Mouse (Mus musculus): ENCODE measurements at regions not wholly inside any gene's neighbourhood (a gene's known extent, or its start where the extent isn't known, plus 50 kb on each side); places are given as distances from the start of the nearest gene placed in this dataset.

DNA sequence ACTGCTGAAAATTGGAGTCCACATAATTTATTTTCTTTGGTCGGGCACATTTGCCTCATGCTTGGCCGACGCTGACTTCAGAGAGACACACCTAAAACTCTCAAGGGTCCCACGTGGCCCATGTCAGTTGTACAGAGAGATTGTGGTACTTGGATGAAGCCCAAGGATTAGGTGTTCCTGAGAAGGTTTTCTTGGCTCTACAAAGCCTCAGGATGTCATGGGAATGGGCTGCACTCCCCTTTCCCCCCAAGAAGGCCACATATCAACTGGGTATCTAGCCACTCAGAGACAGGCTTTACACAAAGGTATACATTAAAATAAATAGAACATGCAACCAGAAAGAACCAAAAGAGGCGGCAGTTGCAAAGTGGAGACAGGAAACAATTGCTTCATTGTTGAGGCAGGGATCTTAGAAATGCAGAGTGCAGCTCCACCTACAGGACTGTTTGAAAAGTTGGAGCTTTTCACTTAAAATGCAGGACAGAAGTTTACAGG is 1326.5 kb upstream of the Zeb2 start:
- Histone ChIP-seq H3K9me3 (ENCODE audit: control insufficient read depth, low read length) (no peaks in the 10 kb centered on the region), H3K4me3 (ENCODE audit: low read length) (no peak overlapping the region), H3K27me3 (replicated peaks; ENCODE audit: control insufficient read depth, insufficient read depth, low read length) (no peaks in the 10 kb centered on the region), H3K4me2 (ENCODE audit: low read length) (peak overlapping the region; percentile 33), H3K4me1 (ENCODE audit: control insufficient read depth, insufficient read depth, low read depth, low read length) (peaks cover 4% of the 10 kb centered on the region), H3K9ac (ENCODE audit: low read depth, low read length) (no peak overlapping the region), H3K27ac (ENCODE audit: low read depth, low read length) (0 out of 2 replicates have a peak overlapping the region, but pooled peaks have one; percentile 25), H3K36me3 (ENCODE audit: control insufficient read depth, insufficient read depth, low read length) (no peaks in the 10 kb centered on the region)
- ATAC-seq = peak; percentile 81
- WGBS = 20% methylated on average over 5 of the region's 5 CpGs

DNA sequence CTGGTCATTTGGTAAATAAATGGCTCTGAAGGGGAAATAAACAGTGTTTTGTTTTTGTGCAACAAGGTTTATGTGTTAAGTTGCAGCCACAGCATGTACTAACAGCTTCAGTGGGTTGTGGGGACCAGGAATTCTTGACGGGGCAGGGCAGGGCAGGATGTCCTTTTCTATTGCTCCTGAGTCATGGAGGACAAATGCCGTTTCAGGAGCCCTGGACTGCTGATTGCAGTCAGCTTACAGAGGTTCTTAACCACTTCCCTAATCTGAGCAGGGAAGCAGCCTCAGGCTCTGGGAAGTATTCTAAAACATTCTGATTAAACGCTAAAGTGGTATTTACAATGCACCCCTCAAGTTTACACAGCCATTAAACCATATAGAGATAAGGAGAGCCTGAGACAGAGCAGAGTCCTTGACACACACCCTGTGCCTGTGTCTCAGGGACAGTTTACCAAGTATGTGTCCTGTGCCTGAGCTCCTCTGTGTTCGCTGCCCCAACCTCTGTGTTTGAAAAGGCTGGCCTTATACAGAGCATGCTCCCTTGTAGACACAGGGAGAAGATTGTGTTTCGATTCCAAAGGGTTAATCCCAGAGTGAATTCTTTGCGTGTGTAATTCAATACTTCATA is 1326.0 kb upstream of the Zeb2 start:
- WGBS = 60% methylated on average over 6 of the region's 6 CpGs
- Histone ChIP-seq H3K4me2 (ENCODE audit: low read length) (peak overlapping the region; percentile 33), H3K9me3 (ENCODE audit: control insufficient read depth, low read length) (no peaks in the 10 kb centered on the region), H3K27ac (ENCODE audit: low read depth, low read length) (peak overlapping the region; percentile 23; the same call in 1 of the 2 replicates), H3K4me1 (ENCODE audit: control insufficient read depth, insufficient read depth, low read depth, low read length) (peaks cover 4% of the 10 kb centered on the region), H3K27me3 (replicated peaks; ENCODE audit: control insufficient read depth, insufficient read depth, low read length) (no peaks in the 10 kb centered on the region), H3K9ac (ENCODE audit: low read depth, low read length) (no peak overlapping the region), H3K4me3 (ENCODE audit: low read length) (no peak overlapping the region), H3K36me3 (ENCODE audit: control insufficient read depth, insufficient read depth, low read length) (no peaks in the 10 kb centered on the region)
- peak; percentile 58 for ATAC-seq

DNA sequence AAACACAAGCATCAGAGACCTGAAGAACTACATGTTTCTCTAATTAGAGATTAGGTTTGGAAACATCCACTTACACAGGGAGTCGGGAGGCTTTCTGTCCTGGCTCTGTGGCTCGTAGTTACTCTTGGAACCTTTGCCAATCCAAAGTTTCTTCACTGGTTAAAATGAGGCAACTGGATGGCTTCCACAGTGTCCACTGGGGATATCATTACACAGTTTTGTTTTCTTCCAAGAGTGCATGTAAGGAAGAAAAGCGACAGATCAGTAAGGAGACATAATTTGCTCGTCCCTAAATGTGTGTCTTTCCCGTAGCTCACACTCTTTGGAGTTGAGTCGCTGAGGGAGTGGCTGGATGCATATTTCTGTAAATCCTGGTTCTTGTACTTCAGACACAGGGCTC is 1325.4 kb upstream of the Zeb2 start:
- no peak for ATAC-seq
- Histone ChIP-seq H3K4me3 (ENCODE audit: low read length) (no peak overlapping the region), H3K27me3 (replicated peaks; ENCODE audit: control insufficient read depth, insufficient read depth, low read length) (no peaks in the 10 kb centered on the region), H3K4me1 (ENCODE audit: control insufficient read depth, insufficient read depth, low read depth, low read length) (peaks cover 4% of the 10 kb centered on the region), H3K27ac (ENCODE audit: low read depth, low read length) (no peak overlapping the region), H3K9me3 (ENCODE audit: control insufficient read depth, low read length) (no peaks in the 10 kb centered on the region), H3K4me2 (ENCODE audit: low read length) (no peak overlapping the region), H3K36me3 (ENCODE audit: control insufficient read depth, insufficient read depth, low read length) (no peaks in the 10 kb centered on the region), H3K9ac (ENCODE audit: low read depth, low read length) (no peak overlapping the region)
- 73% methylated on average over 6 of the region's 6 CpGs for WGBS

DNA sequence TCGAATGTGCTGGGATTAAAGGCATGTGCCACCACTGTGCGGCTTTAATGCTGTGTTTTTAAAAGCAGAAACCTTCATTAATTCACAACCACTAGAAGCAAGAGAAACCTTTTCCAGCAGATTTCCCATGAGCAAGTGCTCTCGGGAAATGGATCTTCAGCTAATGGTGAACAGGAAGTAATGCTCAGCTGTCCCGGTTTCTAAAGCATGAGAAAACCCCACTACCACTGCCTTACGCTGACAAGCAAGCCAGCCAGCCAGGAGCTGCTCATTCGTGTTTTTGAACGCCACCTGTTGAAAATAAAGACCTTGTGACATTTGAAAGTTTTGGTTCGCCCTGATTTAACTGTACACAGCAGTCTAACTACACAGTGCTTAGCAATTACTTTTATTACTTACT is 1324.7 kb upstream of the Zeb2 start:
- ATAC-seq = no peak
- Histone ChIP-seq H3K27me3 (replicated peaks; ENCODE audit: control insufficient read depth, insufficient read depth, low read length) (no peaks in the 10 kb centered on the region), H3K9ac (ENCODE audit: low read depth, low read length) (no peak overlapping the region), H3K4me2 (ENCODE audit: low read length) (no peak overlapping the region), H3K9me3 (ENCODE audit: control insufficient read depth, low read length) (no peaks in the 10 kb centered on the region), H3K36me3 (ENCODE audit: control insufficient read depth, insufficient read depth, low read length) (no peaks in the 10 kb centered on the region), H3K27ac (ENCODE audit: low read depth, low read length) (no peak overlapping the region), H3K4me3 (ENCODE audit: low read length) (no peak overlapping the region), H3K4me1 (ENCODE audit: control insufficient read depth, insufficient read depth, low read depth, low read length) (peaks cover 4% of the 10 kb centered on the region)
- 87% methylated on average over 8 of the region's 8 CpGs for WGBS

DNA sequence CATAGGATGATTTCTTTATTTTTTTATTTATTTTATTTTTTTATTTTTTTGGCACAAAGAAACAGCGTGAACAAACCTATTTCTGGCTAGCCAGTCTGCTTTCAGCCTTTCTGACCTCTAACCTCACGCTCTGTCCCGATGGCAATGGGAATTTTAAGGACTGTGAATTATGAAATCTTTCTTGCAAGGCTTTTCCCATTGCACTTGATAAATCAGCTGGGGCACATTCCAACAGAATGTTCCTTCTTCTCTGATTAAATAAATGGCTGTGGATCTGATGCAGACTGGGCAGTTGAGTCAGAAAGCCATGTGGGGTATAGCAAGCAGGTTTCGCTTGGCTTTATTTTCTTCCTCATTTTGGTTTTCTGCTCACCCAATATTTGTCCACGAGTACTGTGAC is 1324.2 kb upstream of the Zeb2 start:
- Histone ChIP-seq H3K9ac (ENCODE audit: low read depth, low read length) (no peak overlapping the region), H3K36me3 (ENCODE audit: control insufficient read depth, insufficient read depth, low read length) (no peaks in the 10 kb centered on the region), H3K9me3 (ENCODE audit: control insufficient read depth, low read length) (no peaks in the 10 kb centered on the region), H3K4me2 (ENCODE audit: low read length) (no peak overlapping the region), H3K27me3 (replicated peaks; ENCODE audit: control insufficient read depth, insufficient read depth, low read length) (no peaks in the 10 kb centered on the region), H3K4me1 (ENCODE audit: control insufficient read depth, insufficient read depth, low read depth, low read length) (peaks cover 4% of the 10 kb centered on the region), H3K4me3 (ENCODE audit: low read length) (no peak overlapping the region), H3K27ac (ENCODE audit: low read depth, low read length) (no peak overlapping the region)
- ATAC-seq = no peak
- WGBS = 90% methylated on average over 5 of the region's 5 CpGs

DNA sequence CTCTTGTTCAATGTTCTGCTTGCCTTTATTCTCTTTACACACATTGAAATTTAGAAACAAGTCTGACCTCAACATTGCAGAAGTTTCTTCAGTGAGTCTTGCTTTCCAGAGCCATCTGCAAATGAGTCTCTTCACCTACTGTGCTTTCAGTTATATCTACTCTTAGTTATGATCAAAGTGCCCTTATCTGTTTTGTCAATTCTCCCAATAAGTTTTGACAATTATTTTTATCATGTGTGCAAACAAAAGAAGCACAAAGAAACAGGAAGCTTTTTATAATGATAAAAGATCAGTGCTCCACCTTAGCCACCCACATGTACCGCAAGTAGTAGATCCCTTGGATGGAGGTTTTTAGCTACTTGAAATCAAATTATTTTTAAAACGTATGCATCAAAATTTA is 1322.8 kb upstream of the Zeb2 start:
- Histone ChIP-seq H3K9me3 (ENCODE audit: control insufficient read depth, low read length) (no peaks in the 10 kb centered on the region), H3K27me3 (replicated peaks; ENCODE audit: control insufficient read depth, insufficient read depth, low read length) (no peaks in the 10 kb centered on the region), H3K36me3 (ENCODE audit: control insufficient read depth, insufficient read depth, low read length) (no peaks in the 10 kb centered on the region), H3K9ac (ENCODE audit: low read depth, low read length) (no peak overlapping the region), H3K4me2 (ENCODE audit: low read length) (no peak overlapping the region), H3K4me1 (ENCODE audit: control insufficient read depth, insufficient read depth, low read depth, low read length) (peaks cover 4% of the 10 kb centered on the region), H3K4me3 (ENCODE audit: low read length) (no peak overlapping the region), H3K27ac (ENCODE audit: low read depth, low read length) (no peak overlapping the region)
- 78% methylated on average over 2 of the region's 2 CpGs for WGBS
- no peak for ATAC-seq

DNA sequence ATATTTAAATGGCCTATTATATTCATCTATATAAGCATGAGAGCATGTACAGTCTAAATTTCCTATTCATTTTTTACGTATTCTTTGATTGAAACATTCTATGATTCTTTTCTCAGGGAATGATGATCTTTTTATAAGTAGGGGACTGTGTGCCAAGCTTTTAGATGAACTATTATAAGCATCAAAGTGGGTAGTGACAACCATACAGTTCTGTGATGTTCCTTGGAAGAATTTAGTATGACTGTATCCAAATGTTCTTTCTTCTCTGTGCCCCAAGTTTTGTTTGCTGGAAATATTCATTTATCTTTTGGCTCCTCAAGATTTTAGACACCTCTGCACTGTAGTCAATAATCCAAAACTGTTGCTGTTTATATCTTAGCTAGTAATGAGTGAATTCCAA is 1301.1 kb upstream of the Zeb2 start:
- Histone ChIP-seq H3K9me3 (ENCODE audit: control insufficient read depth, low read length) (no peaks in the 10 kb centered on the region), H3K4me3 (ENCODE audit: low read length) (no peak overlapping the region), H3K27ac (ENCODE audit: low read depth, low read length) (no peak overlapping the region), H3K4me1 (ENCODE audit: control insufficient read depth, insufficient read depth, low read depth, low read length) (no peaks in the 10 kb centered on the region), H3K4me2 (ENCODE audit: low read length) (no peak overlapping the region), H3K27me3 (replicated peaks; ENCODE audit: control insufficient read depth, insufficient read depth, low read length) (no peaks in the 10 kb centered on the region), H3K9ac (ENCODE audit: low read depth, low read length) (no peak overlapping the region), H3K36me3 (ENCODE audit: control insufficient read depth, insufficient read depth, low read length) (no peaks in the 10 kb centered on the region)
- no peak for ATAC-seq
- WGBS = 96% methylated on average over 1 of the region's 1 CpGs

DNA sequence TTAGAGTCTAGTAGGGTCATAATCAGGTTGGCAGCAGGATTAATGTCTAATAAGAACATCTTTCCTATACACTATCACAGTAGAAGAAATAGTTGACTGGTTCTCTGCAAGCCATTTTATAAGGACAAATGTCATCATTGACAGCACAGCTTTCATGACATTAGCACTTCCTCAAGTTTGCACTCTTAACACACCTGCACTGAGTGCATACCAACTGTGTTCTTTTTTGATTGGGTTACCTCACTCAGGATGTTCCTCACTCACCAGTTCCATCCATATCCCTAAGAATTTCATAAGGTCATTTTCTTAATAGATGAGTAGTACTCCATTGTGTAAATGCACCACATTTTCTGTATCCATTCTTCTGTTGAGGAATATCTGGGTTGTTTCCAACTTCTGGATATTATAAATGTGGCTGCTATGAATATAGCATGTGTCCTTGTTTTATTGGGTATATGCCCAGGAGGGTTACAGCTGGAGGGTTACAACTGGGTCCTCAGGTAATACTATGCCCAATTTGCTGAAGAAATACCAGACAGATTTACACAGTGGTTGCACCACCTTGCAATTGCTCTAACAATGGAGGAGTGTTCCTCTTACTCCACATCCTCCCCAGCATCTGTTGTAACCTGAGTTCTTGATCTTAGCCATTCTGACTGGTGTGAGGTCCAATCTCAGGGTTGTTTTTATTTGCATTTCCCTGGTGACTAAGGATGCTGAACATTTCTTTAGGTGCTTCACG is 1285.3 kb upstream of the Zeb2 start:
- ATAC-seq = no peak
- no peaks in the 10 kb centered on the region for H3K9me3 ChIP-seq (ENCODE audit: control insufficient read depth, low read length)
- no peak overlapping the region for H3K4me3 ChIP-seq (ENCODE audit: low read length)
- H3K36me3 ChIP-seq (ENCODE audit: control insufficient read depth, insufficient read depth, low read length) = no peaks in the 10 kb centered on the region
- no peaks in the 10 kb centered on the region for H3K27me3 ChIP-seq (replicated peaks; ENCODE audit: control insufficient read depth, insufficient read depth, low read length)
- no peak overlapping the region for H3K9ac ChIP-seq (ENCODE audit: low read depth, low read length)
- no peak overlapping the region for H3K27ac ChIP-seq (ENCODE audit: low read depth, low read length)
- no peaks in the 10 kb centered on the region for H3K4me1 ChIP-seq (ENCODE audit: control insufficient read depth, insufficient read depth, low read depth, low read length)
- 83% methylated on average over 1 of the region's 1 CpGs for WGBS
- H3K4me2 ChIP-seq (ENCODE audit: low read length) = no peak overlapping the region

DNA sequence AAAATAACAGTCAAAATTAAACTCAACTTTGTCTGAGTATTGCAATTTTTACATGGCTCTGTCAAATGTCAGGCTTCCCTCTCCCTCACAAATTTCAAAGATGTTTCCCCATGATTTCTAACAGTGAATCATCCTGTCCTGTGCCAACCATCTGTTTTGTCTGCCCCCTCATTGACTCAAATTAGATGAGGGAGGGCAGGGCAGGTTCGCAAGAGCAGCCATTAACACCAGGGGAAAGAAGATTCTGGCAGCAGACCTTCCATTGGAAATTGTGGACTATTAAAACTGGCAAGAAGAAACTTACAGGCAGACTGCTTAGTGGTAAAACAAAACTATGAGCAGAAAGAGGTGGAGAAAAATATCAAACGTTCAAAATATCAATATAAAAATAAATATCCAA is 1277.0 kb upstream of the Zeb2 start:
- WGBS = 71% methylated on average over 2 of the region's 2 CpGs
- ATAC-seq = no peak

More for the DNA sequence above, 1277.0 kb upstream of the Zeb2 start:
- Histone ChIP-seq H3K4me3 (ENCODE audit: low read length) (no peak overlapping the region), H3K27ac (ENCODE audit: low read depth, low read length) (no peak overlapping the region), H3K9me3 (ENCODE audit: control insufficient read depth, low read length) (no peaks in the 10 kb centered on the region), H3K4me1 (ENCODE audit: control insufficient read depth, insufficient read depth, low read depth, low read length) (no peaks in the 10 kb centered on the region), H3K4me2 (ENCODE audit: low read length) (no peak overlapping the region), H3K36me3 (ENCODE audit: control insufficient read depth, insufficient read depth, low read length) (no peaks in the 10 kb centered on the region), H3K9ac (ENCODE audit: low read depth, low read length) (no peak overlapping the region), H3K27me3 (replicated peaks; ENCODE audit: control insufficient read depth, insufficient read depth, low read length) (no peaks in the 10 kb centered on the region)
